Mouse (Mus musculus): ENCODE measurements around the gene Trmt10a. TPM values are rescaled to one million over a fixed set of nuclear protein-coding genes. Genes with fewer than 3 reads are reported as not detected.

Trmt10a gene
- polyA plus RNA-seq, 1 experiment from 2014 or later, result 10.8 TPM

GRCm38 (mm10) chr3:138198722-138199068, 55.4 kb downstream of the Trmt10a start:
- Histone ChIP-seq H3K4me3 (replicated peaks) (no peak overlapping the region), H3K4me2 (replicated peaks) (no peak overlapping the region), H3K27me3 (no peaks in the 10 kb centered on the region), H3K27ac (replicated peaks) (no peak overlapping the region), H3K36me3 (no peaks in the 10 kb centered on the region), H3K9ac (no peak overlapping the region), H3K4me1 (peaks cover 12% of the 10 kb centered on the region), H3K9me3 (replicated peaks) (no peaks in the 10 kb centered on the region)
- 77% methylated on average over 7 of the region's 7 CpGs for WGBS
- ATAC-seq (ENCODE audit: insufficient number of reproducible peaks, low FRiP score, low TSS enrichment, low read depth), result no peak

- Histone ChIP-seq H3K9me3 (replicated peaks) (no peaks in the 10 kb centered on the region), H3K4me3 (replicated peaks) (no peak overlapping the region), H3K4me1 (no peaks in the 10 kb centered on the region), H3K36me3 (no peaks in the 10 kb centered on the region), H3K9ac (no peak overlapping the region), H3K27me3 (no peaks in the 10 kb centered on the region), H3K27ac (replicated peaks) (no peak overlapping the region), H3K4me2 (replicated peaks) (no peak overlapping the region)
- WGBS, result 57% methylated on average over 3 of the region's 3 CpGs
- no peak for ATAC-seq (ENCODE audit: insufficient number of reproducible peaks, low FRiP score, low TSS enrichment, low read depth)
Measured at GRCm38 (mm10) chr3:138208821-138209220, 65.6 kb downstream of the Trmt10a start.

Other genes with a start within 250 kb of the Trmt10a start
- gene Lamtor3, start 224.9 kb upstream of the Trmt10a start, polyA plus RNA-seq (2015; fragmentation: Nextera tagmentation; extraction: Ambion mirVana), result 110 and 116 TPM in 2 replicates
- gene Dapp1, start 161.9 kb upstream of the Trmt10a start, polyA plus RNA-seq (2015; fragmentation: Nextera tagmentation; extraction: Ambion mirVana), result 11.5 and 15.9 TPM in 2 replicates
- 1.9 and 2.8 TPM in 2 replicates for gene 1110002E22Rik, start 78.4 kb upstream of the Trmt10a start, polyA plus RNA-seq (2015; fragmentation: Nextera tagmentation; extraction: Ambion mirVana)
- gene Gm5105, start 76.1 kb upstream of the Trmt10a start, polyA plus RNA-seq (2015; fragmentation: Nextera tagmentation; extraction: Ambion mirVana), result 0.17 and 0.35 TPM in 2 replicates
- gene Mttp, start 1.5 kb downstream of the Trmt10a start, polyA plus RNA-seq (2015; fragmentation: Nextera tagmentation; extraction: Ambion mirVana), result 7.9 and 8.7 TPM in 2 replicates
- gene 4930579F01Rik, start 50.4 kb downstream of the Trmt10a start, polyA plus RNA-seq (2015; fragmentation: Nextera tagmentation; extraction: Ambion mirVana), result 0.12 and 0.36 TPM in 2 replicates
- 8.1 and 8.7 TPM in 2 replicates for gene Adh7, start 74.3 kb downstream of the Trmt10a start, polyA plus RNA-seq (2015; fragmentation: Nextera tagmentation; extraction: Ambion mirVana)
- gene Adh1, start 117.5 kb downstream of the Trmt10a start, polyA plus RNA-seq (2015; fragmentation: Nextera tagmentation; extraction: Ambion mirVana), result 30.5 and 31.6 TPM in 2 replicates
- 0.40 TPM in 1 of 2 replicates, not detected in the other for gene Adh6a, start 169.8 kb downstream of the Trmt10a start, polyA plus RNA-seq (2015; fragmentation: Nextera tagmentation; extraction: Ambion mirVana)
- 1.2 and 1.3 TPM in 2 replicates for gene Adh6b, start 198.3 kb downstream of the Trmt10a start, polyA plus RNA-seq (2015; fragmentation: Nextera tagmentation; extraction: Ambion mirVana)

All from embryonic facial prominence, embryonic 15.5 days (tissue).